Mouse (Mus musculus): ENCODE data around the gene Fyn. TPM values are rescaled to one million over a fixed set of nuclear protein-coding genes. Genes with fewer than 3 reads are reported as not detected.
A peak's percentile ranks its signal among the peaks of the same experiment; 100 is the strongest.

The Fyn gene
- total RNA-seq, 2 experiments from 2014 or later: 30.6 to 32.2 TPM

DNA sequence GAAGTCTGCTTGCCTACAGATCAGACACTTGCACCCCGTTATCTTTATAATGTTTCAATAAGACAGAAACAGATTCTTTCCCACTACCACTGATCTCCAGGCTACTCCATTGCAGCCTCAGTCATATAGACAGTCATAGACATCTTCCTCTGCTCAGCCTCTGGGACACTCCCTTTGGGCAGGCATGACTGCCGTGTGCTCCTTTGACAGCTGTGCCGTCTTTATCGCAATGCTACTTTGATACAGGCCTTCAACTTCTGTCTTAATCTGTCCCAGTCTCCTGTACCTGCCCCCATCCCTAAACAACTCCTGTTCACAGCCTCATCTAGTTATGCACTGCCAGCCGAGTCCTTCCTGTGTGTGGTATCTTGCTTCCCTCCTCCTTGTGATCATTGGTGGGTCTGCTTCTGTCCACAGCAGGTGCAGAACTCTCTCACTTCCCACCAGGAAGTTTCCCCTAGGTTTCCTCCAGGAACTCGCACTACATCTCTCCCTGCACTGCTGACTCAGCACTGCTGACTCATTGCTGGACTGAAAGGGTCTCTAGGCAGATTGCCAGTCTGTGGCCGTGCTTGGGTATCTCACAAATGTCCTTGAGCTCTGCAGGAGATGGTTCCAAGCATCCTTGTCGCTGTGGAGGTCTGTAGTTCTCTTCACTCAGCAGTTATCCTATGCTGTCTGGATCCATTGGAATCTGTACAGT is 43.4 kb downstream of the Fyn start:
- DNase-seq: no peak

DNA sequence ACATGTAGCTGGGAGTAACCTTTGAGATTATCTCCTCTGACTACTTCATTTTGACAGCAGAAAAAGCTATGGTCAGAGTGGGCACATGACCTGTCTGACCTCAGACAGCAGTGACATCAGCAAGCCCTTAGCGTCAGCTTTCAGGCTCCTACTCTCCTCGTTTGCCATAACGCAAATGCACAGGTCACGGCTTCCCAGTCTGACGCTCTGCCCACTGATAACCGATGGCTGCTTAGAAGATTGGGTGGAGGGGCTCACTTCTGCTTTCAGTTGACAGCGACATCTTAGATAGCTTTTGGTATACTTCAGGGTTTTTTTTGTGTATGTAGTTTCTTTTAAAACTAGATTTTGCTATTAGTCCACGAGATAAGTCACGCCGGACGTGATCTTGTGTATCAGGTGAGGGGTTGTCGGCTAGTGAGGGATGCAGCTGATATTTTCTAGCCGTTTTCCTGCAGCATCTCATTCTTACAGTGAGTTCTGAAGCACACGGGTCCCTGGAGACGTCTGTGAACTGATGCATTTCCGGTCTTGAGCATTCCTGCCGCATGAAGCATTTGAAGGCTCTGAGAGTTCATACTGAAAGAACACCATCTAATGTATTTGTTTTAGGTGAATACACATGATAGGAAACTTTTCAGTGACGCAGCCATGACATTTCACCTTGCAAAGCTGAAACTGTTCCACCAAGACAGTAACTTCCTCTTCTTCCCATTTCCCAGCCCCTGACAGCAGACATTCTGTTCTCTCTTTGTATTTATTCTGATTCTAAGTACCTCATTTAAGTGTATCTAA is 44.4 kb downstream of the Fyn start:
- peak; percentile 38 to 51 for DNase-seq

DNA sequence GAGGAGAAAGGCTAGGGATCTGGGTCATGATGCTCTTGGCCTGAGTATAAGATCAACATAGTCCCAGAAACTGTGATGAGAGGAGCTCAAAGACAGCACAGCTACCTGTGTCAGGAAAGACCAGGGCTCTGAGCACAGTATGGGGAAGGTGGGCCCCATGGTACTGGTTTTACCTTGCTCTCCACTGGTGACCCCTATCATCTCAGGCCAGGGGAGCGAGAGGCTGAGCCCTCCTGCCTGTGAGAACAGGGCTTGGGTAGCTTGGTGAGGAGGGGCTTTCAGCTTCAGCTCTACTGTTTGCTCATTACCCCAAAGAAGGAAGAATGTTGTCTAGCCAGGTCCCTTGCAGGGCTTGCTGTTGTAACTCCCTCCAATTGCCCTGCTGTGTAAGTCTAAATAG is 45.4 kb downstream of the Fyn start:
- DNase-seq: no peak

DNA sequence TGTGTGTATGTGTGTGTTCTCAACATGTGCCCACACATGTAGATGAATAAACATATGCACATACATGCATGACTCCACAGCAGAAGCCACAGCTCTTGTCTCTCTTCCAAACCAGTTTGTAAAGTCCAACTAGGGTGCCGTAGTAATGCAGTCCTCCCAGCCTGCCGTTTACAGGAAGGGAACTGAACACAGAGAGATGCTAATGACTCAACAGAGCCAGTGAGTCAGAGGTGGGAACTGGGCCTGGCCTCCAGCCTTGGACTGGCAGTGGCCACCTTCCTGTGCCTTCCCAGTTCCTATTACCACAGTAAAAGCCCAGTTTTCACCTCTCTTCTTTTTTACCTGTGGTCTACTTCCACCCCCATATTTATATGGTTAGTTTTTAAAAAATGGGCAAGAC is 46.9 kb downstream of the Fyn start:
- peak; percentile 47 to 71 for DNase-seq

DNA sequence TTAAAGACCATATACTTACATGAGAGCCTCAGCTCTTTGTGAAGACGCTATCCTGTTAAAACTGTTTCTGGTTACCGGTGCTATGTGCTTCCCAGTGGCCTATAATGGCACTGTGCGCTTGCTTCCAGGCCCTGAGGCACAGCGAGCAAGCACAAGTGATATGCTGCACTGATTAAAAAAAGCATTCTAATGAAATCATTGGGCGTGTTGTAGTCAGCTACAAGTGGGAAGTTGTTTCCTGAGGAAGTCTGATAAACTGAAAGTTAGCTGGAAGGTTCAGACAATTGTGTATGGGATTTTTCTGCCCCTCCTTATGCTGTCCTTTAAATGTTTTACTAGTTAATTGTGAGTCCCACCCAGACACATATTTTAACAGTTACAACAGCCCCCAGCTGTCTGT is 49.0 kb downstream of the Fyn start:
- DNase-seq: peak; percentile 46 to 51

- DNase-seq: no peak
These were observed 49.7 kb downstream of the Fyn start for GRCm38 (mm10) chr10:39418395-39418794.

- DNase-seq: peak; percentile 63 to 66
These were observed 52.4 kb downstream of the Fyn start for GRCm38 (mm10) chr10:39420842-39421617.

- no peak for DNase-seq
These were observed 53.1 kb downstream of the Fyn start for GRCm38 (mm10) chr10:39421772-39422171.

DNA sequence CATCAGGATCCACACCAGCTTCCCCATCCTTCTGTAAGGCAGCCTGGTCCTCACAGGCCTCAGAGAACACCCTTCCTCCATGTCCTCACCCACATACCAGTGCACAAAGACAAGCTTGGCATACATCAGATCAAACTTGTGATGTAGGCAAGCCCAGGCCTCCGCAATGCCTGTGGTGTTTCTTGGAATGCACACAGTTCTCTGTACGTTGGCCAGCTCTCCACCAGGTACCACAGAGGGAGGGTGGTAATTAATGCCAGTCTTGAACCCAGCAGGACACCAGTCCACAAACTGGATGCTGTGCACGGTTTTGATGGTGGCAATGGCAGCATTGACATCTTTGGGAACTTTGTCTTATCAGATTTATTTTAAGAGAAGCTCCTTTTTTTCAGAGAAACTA is 56.0 kb downstream of the Fyn start:
- DNase-seq: no peak

- no peak for DNase-seq
These were observed 57.4 kb downstream of the Fyn start for GRCm38 (mm10) chr10:39426033-39426432.

DNA sequence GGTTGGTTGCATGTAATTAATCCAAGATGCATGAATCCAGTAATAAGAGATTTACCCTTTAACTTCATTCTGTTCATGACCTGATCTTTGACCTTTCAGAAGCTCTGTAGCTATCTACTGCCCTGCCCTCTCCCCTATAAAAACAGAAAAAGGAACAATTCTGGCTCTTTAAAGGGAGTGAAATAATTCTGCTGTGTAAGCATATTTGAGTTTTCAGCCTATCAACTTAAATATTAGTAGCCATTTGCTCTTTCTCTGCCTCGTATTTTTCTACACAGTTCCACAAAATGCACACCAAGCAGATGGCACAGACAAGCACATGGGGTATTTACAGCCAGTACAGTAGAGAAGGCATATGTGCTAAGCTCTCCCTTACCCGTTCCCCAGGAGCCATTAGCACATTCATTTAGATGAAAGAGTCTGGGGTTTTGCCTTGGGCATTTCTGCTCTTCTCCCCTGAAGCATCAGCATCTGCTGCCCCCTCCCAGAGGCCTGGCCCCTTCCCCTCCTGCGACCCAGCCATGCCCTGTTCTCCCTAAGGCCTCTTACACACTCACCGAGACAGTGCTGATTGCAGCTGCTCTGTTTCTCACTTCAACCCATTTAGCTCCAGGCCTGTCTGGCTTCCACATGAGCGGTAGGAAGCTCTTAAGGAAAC is 58.3 kb downstream of the Fyn start:
- no peak for DNase-seq

GRCm38 (mm10) chr10:39429661-39430060 is 61.0 kb downstream of the Fyn start:
- DNase-seq: no peak

GRCm38 (mm10) chr10:39430074-39430764 is 61.6 kb downstream of the Fyn start:
- no peak for DNase-seq

- peak in 1 of 2 experiments; percentile 45 for DNase-seq
These were observed 62.6 kb downstream of the Fyn start for GRCm38 (mm10) chr10:39431265-39431664.

GRCm38 (mm10) chr10:39432648-39433568 is 64.3 kb downstream of the Fyn start:
- DNase-seq: no peak

DNA sequence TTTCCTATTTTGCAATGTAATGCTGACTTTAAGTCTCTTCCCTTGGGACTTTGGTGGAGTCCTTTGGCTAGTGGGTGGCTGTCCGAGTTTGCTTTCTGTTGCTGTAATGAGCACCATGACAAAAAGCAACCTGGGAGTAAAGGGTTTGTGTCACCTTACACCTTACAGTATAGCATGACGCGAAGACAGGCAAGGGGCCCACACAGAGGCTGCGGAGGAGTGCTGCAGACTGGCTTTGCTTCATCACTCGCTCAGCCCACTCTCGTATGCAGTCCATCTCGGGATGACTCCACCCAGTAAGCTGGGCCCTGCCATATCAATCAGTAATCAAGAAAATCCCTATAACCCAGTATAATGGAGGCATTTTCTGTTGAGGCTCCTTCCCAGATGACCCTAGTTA is 65.2 kb downstream of the Fyn start:
- DNase-seq: no peak

DNA sequence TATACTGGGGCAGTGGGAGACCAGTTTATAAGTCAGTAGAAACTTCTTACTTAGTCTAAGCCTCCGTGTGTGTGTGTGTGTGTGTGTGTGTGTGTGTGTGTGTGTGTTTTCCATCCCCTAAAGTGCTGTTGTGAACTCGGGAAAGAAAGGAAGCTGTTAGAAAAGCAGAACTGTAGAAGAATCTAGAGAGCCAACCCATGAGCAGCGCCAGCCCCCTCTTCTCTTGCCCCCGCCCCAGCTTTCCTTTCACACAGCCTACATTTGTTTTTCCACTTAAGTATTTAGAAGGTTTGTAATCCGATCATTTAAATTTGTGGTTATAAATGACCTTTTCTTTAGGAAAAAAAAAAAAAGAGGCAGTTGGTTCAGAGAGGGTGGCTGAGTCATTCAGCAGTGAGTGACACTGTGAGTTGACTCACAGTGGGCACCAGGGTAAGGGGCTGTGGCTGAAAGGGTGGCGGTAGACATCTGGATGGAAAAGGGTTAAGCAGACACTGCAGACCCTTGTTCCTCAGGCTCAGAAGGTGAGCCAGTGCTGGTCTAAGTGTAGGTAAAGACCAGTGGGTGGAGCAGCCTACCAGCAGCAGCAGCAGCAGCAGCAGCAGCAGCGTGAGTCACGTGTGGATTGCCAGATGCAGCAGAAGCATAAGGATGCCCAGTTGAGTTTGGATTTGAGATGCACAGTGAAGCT is 66.2 kb downstream of the Fyn start:
- DNase-seq: no peak

GRCm38 (mm10) chr10:39438905-39439304 is 70.2 kb downstream of the Fyn start:
- DNase-seq: no peak

DNA sequence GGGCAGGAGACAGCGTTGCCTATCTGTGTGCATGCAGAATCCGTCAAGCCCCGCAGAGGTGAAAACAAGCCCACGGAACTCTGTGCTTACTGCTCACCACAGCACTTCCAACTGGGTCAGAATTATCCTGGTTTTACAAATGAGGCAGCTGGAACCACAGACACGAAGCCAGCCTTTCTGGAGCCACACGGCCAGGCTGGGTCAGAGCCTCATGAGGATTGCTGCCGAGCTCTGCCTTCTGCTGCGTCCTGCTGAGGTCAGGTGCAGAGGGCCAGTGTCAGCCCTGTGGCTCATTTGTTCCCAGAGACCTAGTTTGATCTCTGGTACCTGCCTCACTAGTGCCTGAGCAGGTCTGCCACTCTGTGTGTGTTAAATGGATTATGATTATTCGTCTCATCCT is 71.9 kb downstream of the Fyn start:
- DNase-seq: no peak

- DNase-seq: no peak
These were observed 73.0 kb downstream of the Fyn start for GRCm38 (mm10) chr10:39441636-39442035.
